Mouse (Mus musculus) fibroblast of lung, adult 2 months (primary cell): ENCODE measurements around the gene Plekhh2.
"Not testable (repeated sequence)": the region's sequence is repeated elsewhere in the genome, so short reads cannot be mapped to it uniquely, and the experiment has no call there.

ENCODE experiments used
- DNase-seq: peaks from one replicate; pipeline ENCODE4 v3.0.0-alpha.2; 2011; ENCODE audit warnings: low read depth

Plekhh2 gene

DNA sequence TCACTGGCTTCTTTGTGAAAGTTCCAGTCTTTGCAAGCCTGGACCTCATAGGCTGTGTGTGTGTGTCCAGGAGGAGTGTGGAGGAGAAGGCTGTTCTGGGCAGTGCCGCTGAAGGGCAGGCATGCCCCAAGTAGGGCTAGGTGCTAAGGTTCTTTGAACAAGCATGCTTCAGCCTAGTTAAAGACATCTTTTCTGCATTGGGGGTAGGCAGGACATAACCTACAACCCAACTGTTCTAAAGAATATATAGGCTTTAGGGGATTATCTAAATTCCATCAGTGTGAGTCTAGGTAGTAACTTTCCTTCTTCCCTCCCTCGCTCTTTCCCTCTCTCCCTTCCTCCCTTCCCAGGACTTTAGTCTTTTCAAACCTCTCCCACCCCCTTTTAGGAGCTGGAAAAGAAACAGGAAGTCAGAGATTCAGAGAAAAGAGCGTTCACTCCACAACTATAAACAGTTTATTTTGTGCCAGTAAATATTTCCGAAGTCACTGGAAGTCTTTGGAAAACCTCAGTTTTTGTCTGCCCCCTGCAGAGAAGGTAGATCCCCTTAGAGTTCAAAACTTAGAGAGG lies 906 bp downstream of the Plekhh2 start:
- DNase-seq: no peak

DNA sequence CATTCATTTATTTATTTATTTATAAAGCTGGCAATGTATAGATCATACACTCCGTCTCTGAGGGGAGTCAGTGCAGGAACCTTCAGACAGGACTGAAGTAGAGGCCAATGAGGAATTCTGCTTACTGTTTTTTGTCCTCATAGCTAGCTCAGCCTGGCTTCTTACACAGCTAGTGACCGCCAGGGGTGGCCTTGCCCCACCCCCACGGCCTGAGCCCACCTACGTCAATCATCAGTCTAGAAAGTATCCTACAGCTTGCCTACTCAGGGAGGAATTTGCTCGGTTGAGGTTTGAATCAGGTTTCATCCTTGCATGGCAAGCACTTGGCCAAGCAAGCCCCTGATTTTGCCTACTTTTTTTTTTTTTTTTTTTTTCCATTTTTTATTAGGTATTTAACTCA lies 4.2 kb downstream of the Plekhh2 start:
- DNase-seq: no peak

DNA sequence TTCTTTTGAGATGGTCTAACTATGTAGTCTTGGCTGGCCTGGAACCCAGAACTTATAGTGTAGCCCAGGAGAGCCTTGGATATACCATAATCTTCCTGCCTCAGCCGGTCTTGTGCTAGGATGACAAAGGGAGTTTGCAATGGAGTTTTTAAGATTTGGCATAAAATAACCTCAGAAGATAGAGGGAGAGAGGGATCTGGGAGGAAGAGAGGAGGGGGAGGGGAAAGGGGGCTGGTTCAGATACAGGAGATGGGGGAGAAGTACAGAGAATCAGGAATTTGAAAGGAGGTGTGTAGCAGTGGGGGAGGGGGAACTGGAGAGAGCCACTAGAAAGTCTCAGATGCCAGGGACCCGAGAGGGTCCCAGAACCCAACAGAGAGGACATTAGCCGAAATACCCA lies 7.7 kb downstream of the Plekhh2 start:
- no peak for DNase-seq

DNA sequence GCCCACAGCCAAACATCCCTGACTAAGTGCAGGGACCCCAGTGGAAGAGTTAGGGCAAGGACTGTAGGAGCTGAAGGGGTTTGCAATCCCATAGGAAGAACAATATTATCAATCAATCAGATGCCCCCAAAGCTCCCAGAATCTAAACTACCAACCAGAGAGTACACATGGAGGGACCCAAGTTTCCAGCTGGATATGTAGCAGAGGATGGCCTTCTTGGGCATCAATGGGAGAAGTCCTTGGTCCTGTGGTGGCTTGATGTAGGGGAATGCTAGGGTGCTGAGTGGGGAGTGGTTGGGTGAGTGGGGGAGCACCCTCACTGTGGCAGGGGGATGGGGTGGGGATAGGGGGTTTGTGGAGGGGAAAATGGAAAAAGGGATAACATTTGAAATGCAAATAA lies 8.4 kb downstream of the Plekhh2 start:
- DNase-seq: no peak

DNA sequence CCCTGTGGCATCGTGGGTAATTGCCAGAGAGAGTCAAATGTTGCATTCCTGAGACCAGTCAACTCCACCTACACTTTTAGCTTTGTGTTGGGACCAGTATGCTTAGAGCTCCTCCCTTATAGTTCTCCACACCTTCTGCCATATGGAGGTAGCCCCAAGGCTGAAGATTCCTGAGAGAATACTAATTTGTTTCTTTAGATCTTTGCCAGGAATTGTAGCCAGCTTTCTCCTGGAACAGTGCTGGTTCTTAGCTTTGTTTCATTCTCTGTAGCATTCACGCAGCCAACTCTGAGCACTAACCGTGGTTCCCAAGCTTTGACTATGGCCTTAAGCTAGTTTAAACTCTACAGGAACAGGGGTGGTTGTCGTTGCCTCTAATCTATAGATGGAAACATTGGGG lies 17.7 kb downstream of the Plekhh2 start:
- no peak for DNase-seq

DNA sequence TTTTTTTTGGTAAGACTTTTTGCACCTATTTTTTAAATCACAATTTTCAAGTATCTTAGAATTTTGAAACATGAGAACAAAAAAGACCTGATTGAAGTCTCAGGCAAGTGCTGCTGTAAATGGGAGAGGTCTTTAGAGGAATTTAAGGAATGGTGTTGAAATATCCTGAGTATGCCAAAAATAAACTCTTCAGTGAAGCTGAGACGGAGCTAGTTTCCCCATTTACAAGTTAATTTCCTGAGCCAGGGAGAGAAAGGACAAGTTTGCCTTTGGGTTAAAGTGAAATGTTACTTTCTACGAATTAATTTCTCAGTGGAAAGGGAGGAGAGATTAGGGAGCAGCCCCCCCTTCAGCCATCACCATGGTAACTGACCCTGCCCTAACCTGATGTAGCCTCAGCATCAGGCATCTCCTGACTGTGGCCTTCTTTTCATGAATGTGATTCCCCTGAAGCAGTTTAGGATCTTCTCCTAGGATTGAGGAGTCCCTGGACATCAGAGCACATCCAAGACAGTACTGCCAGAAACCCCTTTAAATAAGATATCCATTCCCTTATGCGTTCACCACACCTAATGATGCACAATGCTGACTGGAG lies 18.6 kb downstream of the Plekhh2 start:
- no peak for DNase-seq

DNA sequence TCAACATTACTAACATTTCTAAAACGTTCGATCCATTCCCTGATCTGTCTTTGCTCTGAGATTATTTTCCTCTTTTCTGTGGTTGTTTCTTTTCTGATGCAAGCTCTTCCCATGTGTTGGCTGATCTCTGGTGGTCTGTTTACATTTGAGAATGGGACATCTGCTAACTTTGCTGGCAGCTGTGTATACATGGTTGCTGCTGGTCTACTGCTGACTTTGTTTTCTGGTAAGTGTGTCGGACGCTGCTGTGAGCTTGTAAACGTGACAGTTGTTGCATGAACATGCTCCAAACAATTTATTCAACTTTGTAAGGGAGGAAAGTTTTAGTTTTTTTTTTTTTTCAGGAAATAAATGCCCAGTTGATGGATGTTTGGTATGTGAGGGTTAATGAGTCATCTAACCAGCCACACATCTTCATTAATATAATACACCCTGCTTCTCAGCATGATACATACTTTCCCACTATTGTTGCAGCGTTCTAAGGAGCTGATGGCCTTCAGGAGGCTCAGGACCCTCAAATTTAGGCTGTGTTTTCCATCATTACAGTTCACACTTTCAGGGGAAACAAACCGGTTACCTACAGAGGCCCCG lies 21.3 kb downstream of the Plekhh2 start:
- DNase-seq: no peak

DNA sequence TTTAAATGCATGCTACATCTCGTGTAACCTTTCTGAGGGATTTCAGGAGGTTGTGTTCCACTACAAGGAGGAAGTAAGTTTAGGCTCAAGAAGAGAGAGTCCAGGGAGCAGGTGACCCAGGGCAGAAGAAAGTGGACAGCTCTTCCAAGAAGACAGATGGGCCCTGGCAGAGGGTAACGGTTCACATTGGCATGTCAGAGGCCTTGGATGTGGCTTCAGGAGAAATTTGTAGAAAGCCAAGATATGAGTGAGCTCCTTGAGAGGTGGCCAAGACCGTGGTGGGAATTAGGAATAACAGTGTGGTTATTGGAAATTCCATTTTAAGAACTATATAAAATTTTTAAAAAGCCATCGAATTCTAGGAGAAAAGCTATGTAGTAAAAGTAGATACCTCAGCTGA lies 22.1 kb downstream of the Plekhh2 start:
- no peak for DNase-seq

DNA sequence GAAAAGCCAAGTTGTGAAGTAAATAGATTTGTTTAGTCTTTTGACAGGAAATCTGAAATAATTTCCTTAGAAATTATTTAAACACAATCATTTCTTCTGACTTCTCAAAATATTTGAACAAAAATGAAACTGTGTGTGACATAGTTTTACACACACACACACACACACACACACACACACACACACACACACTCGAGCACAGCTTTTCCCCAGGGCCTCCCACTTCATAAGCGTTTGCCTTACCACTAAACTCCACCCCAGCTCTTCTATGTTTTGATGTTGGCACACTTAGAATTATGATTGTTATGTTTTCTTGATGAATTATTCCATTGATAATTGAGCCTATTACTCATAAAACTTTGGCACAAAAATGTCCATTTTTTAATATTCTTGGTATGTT lies 22.9 kb downstream of the Plekhh2 start:
- DNase-seq: no peak

DNA sequence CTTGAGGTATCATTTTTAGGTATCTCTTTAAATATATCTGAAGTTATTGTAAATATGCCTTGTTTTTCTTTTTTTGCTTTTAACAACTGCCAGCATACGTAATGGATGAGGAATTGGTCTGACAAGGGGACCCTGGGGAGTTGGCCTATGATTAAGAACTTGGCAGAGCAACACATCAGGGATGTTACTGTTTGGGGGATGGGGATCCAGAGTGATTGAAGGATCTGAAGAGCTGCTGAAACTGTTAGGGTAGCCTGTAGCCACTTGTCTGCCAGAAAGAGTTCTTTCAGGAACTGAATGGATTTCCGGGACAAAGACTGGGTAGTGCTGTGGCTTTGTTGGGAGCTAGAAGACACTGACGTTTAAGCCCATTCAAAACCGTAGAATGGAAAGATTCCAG lies 23.5 kb downstream of the Plekhh2 start:
- no peak for DNase-seq

DNA sequence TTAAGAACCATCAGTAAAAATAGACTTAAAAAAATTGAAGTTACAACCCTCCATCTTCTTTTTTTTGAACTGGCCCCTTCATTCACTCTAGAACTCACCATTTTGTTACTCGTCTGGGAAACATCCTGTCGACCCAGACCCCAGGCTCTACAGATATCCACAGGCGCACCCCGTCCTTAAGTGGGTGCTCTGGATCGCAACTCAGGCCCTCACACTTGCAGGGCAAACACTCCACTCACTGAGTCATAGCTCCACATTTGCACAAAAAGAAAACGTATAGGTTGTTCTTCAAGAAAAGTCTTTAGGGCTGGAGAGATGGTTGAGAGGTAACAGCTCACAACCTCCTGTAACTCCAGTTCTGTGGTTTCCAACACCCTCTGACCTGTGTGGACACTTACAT lies 25.6 kb downstream of the Plekhh2 start:
- DNase-seq: no peak

DNA sequence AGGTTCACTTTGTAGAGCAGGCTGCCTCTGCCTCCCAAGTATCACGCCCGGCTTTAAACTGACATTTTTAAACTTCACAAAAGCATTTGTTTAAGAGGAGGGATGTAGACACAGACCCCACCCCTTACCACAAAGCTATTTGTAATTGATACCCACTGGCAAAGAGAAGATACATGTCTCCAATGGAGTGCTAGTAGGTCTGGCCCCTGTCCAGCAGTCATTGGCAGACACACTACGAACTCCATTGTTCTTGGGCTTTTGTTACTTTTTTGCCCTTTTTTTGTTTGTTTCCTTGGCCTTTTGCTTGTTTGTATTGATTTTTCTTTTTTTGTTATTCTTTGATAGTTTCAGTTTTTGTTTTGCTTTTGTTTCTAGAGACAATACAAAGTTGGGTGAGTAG lies 26.3 kb downstream of the Plekhh2 start:
- DNase-seq: no peak

DNA sequence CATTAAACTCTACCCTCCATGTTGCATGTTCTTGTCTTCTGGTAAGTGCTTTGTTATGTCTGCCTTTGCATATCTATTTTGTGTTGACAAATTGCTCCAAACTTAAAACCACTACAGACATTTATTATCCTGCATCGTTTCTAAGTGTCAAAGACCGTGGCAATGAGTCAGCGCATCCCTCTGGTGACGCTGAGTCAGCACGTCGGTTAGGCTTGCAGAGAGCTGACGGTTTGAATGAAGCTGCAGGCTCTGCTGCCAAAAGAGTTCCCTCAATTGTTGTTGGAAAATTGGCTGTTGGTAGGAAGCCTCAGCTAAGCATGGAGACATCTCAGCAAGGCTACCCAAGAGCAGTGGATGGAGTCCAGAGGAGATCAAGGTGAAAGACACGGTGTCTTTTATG lies 28.9 kb downstream of the Plekhh2 start:
- DNase-seq: no peak

DNA sequence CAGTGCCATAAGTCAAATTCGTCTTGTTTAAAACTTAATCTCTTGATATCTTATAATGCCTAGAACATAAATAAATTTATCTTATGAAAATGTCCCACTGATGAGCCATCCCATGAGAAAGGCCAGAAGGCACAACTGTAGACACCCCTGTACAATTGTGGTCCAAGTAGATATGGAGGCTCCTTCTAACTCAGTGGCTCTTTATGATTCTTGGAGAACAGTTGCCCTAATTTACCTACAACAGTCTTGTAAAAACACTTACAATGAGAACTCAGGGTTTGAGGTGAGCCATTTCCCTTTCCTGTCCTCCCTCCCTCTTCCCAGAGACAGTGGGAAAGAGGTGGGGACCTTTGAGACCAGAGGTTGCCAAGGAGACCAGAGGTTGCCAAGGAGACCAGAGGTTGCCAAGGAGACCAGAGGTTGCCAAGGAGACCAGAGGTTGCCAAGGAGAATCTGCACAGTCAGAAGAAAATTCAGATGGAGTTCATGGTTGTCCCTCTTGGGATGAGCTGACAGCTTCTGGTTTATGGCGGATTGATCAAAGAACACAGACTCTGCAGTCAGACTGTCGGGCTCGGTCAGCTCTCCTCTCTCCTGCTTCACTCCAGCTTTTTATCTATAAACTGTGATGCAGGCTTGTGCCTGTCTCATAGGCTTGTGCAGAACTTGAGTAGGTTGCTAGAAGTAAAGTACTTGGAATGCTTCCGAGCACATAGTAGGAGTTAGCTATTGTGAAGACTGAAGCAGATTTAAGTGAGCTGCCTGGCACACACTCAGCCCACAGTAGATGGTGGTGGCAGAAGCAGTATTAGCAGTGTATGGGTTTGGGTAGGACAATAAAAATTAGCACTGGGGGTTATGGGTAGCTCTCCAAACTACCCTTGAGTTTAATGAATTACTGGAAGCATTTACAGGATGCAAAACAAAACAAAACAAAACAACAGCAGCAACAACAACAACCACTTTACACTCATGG lies 39.5 kb downstream of the Plekhh2 start:
- DNase-seq: no peak

DNA sequence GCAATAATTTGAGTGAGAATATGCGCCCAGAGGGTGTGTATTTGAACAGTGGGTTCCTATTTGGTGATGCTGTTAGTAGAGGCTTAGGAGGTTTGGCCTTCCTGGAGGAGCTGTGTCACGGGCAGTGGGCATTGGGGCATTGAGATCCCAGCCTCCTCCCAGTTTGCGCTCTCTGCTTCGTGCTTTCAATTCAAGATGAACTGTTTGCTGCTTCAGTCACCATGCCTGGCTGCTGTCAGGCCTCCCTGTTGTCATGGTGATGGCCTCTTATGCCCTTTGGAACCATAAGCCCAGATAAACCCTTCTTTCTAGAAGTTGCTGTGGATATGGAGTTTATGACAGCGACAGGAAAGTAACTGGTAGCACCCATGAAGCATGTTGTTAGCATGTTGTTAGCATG lies 40.5 kb downstream of the Plekhh2 start:
- DNase-seq: no peak

DNA sequence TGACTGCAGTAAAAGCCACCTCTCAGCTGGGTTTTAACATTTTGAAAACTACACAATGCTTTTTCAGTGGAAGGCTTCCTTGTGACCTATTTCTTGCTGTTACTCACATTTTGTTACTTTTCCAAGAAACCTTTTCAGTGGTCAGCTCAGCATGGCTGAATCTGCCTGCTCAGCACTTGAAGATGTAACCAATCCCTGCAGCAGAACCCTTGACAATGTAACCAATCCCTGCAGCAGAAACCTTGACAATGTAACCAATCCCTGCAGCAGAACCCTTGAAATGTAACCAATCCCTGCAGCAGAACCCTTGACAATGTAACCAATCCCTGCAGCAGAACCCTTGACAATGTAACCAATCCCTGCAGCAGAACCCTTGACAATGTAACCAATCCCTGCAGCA lies 52.6 kb downstream of the Plekhh2 start:
- not testable (repeated sequence) for DNase-seq

DNA sequence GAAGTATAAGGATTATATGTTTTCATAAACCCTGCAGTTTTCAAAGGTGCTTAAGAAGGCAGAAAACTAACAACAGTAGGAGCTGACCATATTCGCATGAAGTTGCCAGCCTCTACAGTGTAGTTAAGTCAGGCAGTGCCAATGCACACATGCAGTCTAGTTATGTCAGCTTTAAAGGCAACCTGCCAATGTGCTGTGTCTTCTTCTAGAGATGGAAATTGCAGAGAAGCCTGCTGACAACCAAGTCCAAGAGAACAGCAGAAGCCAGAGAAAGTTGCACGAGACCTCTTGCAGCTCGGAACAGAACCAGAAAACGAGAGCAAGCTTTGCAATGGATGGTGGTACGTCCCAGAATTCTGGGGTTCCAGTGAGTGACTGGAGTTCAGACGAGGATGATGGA lies 54.1 kb downstream of the Plekhh2 start:
- DNase-seq: no peak

DNA sequence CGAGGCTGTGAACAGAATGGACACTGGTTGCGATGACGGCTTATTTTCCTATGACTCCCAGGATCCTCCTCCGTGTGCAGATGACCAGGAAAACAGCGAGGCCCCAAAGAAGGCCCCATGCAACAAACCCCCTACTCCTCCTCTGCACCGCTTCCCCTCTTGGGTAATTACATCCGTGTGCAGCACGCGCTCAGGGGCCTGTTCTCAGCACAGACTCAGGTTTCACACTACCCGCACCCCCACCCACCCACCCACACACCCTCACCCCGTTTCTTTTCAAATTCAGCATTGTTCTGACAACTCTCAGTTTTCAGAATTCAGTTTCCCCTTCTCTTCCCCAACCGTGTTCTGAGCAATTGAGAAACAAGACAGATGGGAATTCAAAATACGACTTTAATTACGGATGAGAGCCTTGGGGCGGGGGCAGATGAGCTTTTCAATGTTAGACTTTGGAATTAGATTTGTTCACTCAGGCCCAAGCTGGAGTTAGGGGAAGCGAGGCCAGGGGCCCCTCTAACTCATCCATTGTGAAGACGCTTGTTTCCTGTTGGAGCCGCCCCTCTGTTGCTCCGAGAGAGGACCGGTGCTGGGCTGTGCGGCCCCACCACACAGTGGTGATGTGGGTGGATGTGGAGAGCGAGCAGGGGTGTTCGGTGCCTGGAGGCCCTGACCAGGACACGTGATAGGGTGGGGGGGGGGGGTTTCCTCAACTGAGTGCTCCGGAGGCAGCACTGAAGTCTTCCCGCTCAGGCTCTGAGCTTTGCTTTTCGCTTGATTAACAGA lies 55.3 kb downstream of the Plekhh2 start:
- DNase-seq: no peak

DNA sequence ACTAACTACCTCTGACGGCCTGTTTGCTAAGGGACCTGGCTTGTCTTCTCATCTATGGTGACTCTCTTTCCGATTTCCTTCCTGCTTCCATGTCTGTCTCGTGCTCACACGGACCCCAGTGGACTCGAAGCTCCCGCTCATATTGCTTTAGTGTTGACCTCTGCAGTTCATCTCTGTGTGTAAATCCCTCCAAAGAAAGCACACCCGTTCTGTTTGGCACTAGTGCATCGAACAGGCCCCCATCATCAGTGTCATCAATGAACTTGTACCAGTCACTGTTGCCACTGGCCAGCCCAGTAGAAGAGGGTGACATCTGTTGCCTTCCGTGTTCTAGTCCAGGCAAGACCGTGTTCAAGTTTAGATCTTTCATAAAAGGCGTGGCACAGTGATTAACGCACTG lies 57.1 kb downstream of the Plekhh2 start:
- DNase-seq: no peak

DNA sequence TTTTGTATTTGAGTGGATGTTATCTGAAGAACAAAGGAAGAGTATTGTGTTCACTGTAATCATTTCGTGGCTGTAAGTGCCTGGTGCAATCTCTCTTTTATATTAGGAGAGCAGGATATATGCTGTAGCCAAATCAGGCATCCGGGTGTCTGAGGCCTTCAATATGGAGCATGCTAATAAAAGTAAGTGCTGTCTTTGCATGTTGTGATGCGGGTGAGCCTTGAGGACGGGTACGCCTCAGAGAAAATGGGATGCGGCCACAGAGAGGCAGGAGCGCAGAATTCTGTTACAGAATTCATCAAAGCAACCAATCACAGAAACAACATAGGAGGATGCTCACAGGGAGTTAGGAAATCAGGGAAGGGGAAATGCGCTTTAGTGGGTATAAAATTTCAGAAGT lies 58.1 kb downstream of the Plekhh2 start:
- no peak for DNase-seq

DNA sequence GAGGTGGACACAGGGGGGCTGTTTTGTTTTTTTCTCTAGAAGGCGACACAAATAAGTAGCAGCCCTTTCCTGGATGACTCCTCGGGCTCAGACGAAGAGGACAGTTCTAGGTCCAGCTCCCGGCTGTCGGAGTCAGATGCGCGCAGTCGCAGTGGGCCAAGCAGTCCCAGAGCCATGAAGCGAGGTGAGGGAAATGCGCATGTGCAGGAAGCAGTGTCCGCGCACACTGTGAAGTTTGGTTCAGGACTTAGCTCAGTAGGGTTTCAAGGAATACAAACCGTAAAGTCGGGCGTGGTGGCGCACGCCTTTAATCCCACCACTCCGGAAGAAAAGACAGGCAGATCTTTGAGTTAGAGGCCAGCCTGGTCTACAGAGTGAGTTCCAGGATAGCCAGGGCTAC lies 59.9 kb downstream of the Plekhh2 start:
- DNase-seq: no peak

DNA sequence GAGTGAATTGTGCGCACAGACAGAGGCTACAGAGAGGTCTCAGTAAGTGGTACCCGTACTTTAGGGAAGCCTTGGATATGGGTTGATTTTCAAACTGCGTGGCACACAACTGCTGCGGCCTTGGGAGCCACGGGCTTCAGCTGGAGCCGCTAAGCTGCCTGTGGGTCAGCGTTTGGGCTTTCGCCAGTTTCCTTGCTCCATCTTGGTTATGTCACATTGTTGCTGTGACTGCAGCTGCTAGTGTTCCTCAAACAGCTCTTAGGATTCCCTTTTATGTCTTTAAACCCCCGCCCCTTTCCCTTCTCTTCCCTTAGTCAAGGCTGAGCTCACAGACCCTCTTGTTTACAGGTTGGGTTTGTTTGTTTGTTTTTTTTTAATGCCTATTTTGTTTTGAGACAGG lies 61.6 kb downstream of the Plekhh2 start:
- DNase-seq: no peak
